Mouse (Mus musculus) intestine, postnatal 0 days (tissue): ENCODE results near the gene Actn4. TPM values are rescaled to one million over a fixed set of nuclear protein-coding genes. Genes with fewer than 3 reads are reported as not detected.

Source experiments
- ATAC-seq: fragments of 200-750 bp; cut with Nextera tagmentation; 2 replicates; pipeline ENCODE4 v1.8.0; 2017; ENCODE audit warnings: mild to moderate bottlenecking, moderate TSS enrichment, moderate library complexity
- H3K27ac ChIP-seq: fragments of 300-500 bp; sonication (generic); 2 replicates; pipeline ENCODE4 v1.5.1; 2014; ENCODE audit warnings: mild to moderate bottlenecking, low read depth, low read length, moderate library complexity
- H3K27me3 ChIP-seq: fragments of 300-500 bp; sonication (generic); replicated peaks from 2 replicates; pipeline ENCODE4 v1.6.1; 2014; ENCODE audit warnings: low read length, mixed read lengths; ENCODE audit not compliant: control insufficient read depth, insufficient read depth
- H3K36me3 ChIP-seq: fragments of 300-500 bp; sonication (generic); 2 replicates; pipeline ENCODE4 v1.6.1; 2014; ENCODE audit warnings: mild to moderate bottlenecking, moderate library complexity; ENCODE audit not compliant: control insufficient read depth, insufficient read depth
- H3K4me1 ChIP-seq: fragments of 300-500 bp; sonication (generic); replicated peaks from 2 replicates; pipeline ENCODE4 v1.6.1; 2014; ENCODE audit warnings: antibody characterized with exemption, low read length, mixed read lengths; ENCODE audit not compliant: control insufficient read depth, insufficient read depth
- H3K4me2 ChIP-seq: fragments of 300-500 bp; sonication (generic); replicated peaks from 2 replicates; pipeline ENCODE4 v1.6.1; 2014; ENCODE audit warnings: low read depth, mild to moderate bottlenecking, moderate library complexity
- H3K4me3 ChIP-seq: fragments of 300-500 bp; sonication (generic); 2 replicates; pipeline ENCODE4 v1.5.1; 2014; ENCODE audit warnings: low read depth, low read length
- H3K9ac ChIP-seq: fragments of 300-500 bp; sonication (generic); 2 replicates; pipeline ENCODE4 v1.6.1; 2014; ENCODE audit warnings: mild to moderate bottlenecking, low read depth, low read length
- H3K9me3 ChIP-seq: fragments of 300-500 bp; sonication (generic); 2 replicates; pipeline ENCODE4 v1.6.1; 2016; ENCODE audit warnings: mixed run types; ENCODE audit not compliant: control insufficient read depth
- CTCF ChIP-seq: sonication (generic); IDR thresholded peaks from 2 replicates; pipeline ENCODE4 v1.5.1; 2016; ENCODE audit warnings: low read depth, mild to moderate bottlenecking, control low read depth, antibody characterized with exemption, moderate library complexity
- WGBS: fragments of 180-500 bp; shearing (Covaris S2); extraction: QIAGEN DNeasy Blood & Tissue Kit; methylation state at CpG from one replicate; pipeline ENCODE4 v1.1.7; 2014; 5-methylcytosine and 5-hydroxymethylcytosine counted together
- polyA plus RNA-seq: library from polyadenylated mRNA; unstranded; fragments of >200 nt; fragmentation: Nextera tagmentation; extraction: Ambion mirVana; gene quantifications from 2 replicates; pipeline ENCODE4 v1.2.1, GENCODE M21; 2015

Gene Actn4
- polyA plus RNA-seq, 1 experiment from 2014 or later, result 293 TPM

- Histone ChIP-seq H3K9ac (no peak within 1 kb of the TSS), H3K4me1 (no peaks in the 10 kb centered on the region), H3K36me3 (no peaks in the 10 kb centered on the region), H3K27me3 (no peaks in the 10 kb centered on the region), H3K9me3 (no peaks in the 10 kb centered on the region), H3K4me3 (no peak within 1 kb of the TSS), H3K27ac (no peak within 1 kb of the TSS), H3K4me2 (no peak within 1 kb of the TSS)
- no peak for TF ChIP-seq CTCF
- WGBS, result 40% methylated on average over 13 of the region's 13 CpGs
- ATAC-seq, result no peak
These were observed 80.9 kb downstream of the Actn4 start, which contains the start of gene Capn12 for GRCm38 (mm10) chr7:28881199-28881598. Capn12 (plus strand) TSS chr7:28881422.

- Histone ChIP-seq H3K27me3 (no peaks in the 10 kb centered on the region), H3K4me3 (no peak overlapping the region), H3K36me3 (no peaks in the 10 kb centered on the region), H3K4me2 (no peak overlapping the region), H3K4me1 (no peaks in the 10 kb centered on the region), H3K9me3 (no peaks in the 10 kb centered on the region), H3K9ac (no peak overlapping the region), H3K27ac (no peak overlapping the region)
- no peak for ATAC-seq
- 89% methylated on average over 10 of the region's 10 CpGs for WGBS
- TF ChIP-seq CTCF, result no peak
These were observed 81.6 kb downstream of the Actn4 start for GRCm38 (mm10) chr7:28880554-28880953.

GRCm38 (mm10) chr7:28879606-28880005, 82.5 kb downstream of the Actn4 start:
- Histone ChIP-seq H3K27ac (no peak overlapping the region), H3K36me3 (no peaks in the 10 kb centered on the region), H3K4me1 (no peaks in the 10 kb centered on the region), H3K27me3 (no peaks in the 10 kb centered on the region), H3K9ac (no peak overlapping the region), H3K4me3 (no peak overlapping the region), H3K4me2 (no peak overlapping the region), H3K9me3 (no peaks in the 10 kb centered on the region)
- 78% methylated on average over 7 of the region's 7 CpGs for WGBS
- TF ChIP-seq CTCF, result no peak
- ATAC-seq, result no peak

- no peak overlapping the region for H3K27ac ChIP-seq
- H3K4me1 ChIP-seq, result no peaks in the 10 kb centered on the region
- H3K4me2 ChIP-seq, result no peak overlapping the region
- WGBS, result 86% methylated on average over 4 of the region's 4 CpGs
- no peak for TF ChIP-seq CTCF
- H3K9me3 ChIP-seq, result no peaks in the 10 kb centered on the region
- no peak overlapping the region for H3K9ac ChIP-seq
- H3K4me3 ChIP-seq, result no peak overlapping the region
- ATAC-seq, result no peak
- no peaks in the 10 kb centered on the region for H3K27me3 ChIP-seq
- no peaks in the 10 kb centered on the region for H3K36me3 ChIP-seq
These were observed 84.3 kb downstream of the Actn4 start for GRCm38 (mm10) chr7:28877856-28878255.

- H3K27ac ChIP-seq, result no peak overlapping the region
- 84% methylated on average over 7 of the region's 7 CpGs for WGBS
- no peak overlapping the region for H3K4me3 ChIP-seq
- no peaks in the 10 kb centered on the region for H3K9me3 ChIP-seq
- no peaks in the 10 kb centered on the region for H3K4me1 ChIP-seq
- no peak for TF ChIP-seq CTCF
- H3K4me2 ChIP-seq, result no peak overlapping the region
- H3K36me3 ChIP-seq, result no peaks in the 10 kb centered on the region
- H3K27me3 ChIP-seq, result no peaks in the 10 kb centered on the region
- no peak overlapping the region for H3K9ac ChIP-seq
- ATAC-seq, result no peak
These were observed 85.0 kb downstream of the Actn4 start for GRCm38 (mm10) chr7:28877155-28877554.

GRCm38 (mm10) chr7:28876099-28876498, 86.0 kb downstream of the Actn4 start:
- no peak for TF ChIP-seq CTCF
- H3K27me3 ChIP-seq, result no peaks in the 10 kb centered on the region
- no peaks in the 10 kb centered on the region for H3K4me1 ChIP-seq
- H3K9ac ChIP-seq, result no peak overlapping the region
- H3K27ac ChIP-seq, result no peak overlapping the region
- no peaks in the 10 kb centered on the region for H3K9me3 ChIP-seq
- ATAC-seq, result no peak
- H3K36me3 ChIP-seq, result no peaks in the 10 kb centered on the region
- H3K4me2 ChIP-seq, result no peak overlapping the region
- no peak overlapping the region for H3K4me3 ChIP-seq
- 78% methylated on average over 4 of the region's 4 CpGs for WGBS

GRCm38 (mm10) chr7:28874565-28874964, 87.6 kb downstream of the Actn4 start:
- Histone ChIP-seq H3K9me3 (no peaks in the 10 kb centered on the region), H3K27me3 (no peaks in the 10 kb centered on the region), H3K4me3 (no peak overlapping the region), H3K27ac (no peak overlapping the region), H3K4me1 (no peaks in the 10 kb centered on the region), H3K36me3 (no peaks in the 10 kb centered on the region), H3K9ac (no peak overlapping the region), H3K4me2 (no peak overlapping the region)
- ATAC-seq, result no peak
- 49% methylated on average over 2 of the region's 2 CpGs for WGBS
- TF ChIP-seq CTCF, result no peak
